Mouse (Mus musculus): ENCODE data around the gene Rtl6. TPM values are rescaled to one million over a fixed set of nuclear protein-coding genes. Genes with fewer than 3 reads are reported as not detected.

The Rtl6 gene
- total and polyA plus RNA-seq, 3 experiments: not detected

GRCm38 (mm10) chr15:84535953-84536352 lies 21.7 kb downstream of the Rtl6 start:
- H3K4me3 ChIP-seq (ENCODE audit: control insufficient read depth in 1 of 2, insufficient read depth in 1 of 2, low read depth in 2 of 2, low read length in 2 of 2): no peak overlapping the region
- peak; percentile 35 for DNase-seq (ENCODE audit: low read depth, low spot score)
- peak; percentile 69 for TF ChIP-seq RAD21 (IDR thresholded peaks at IDR 0.05; ENCODE audit: low read depth, low read length)
- TF ChIP-seq ZC3H11A (IDR thresholded peaks at IDR 0.05; ENCODE audit: low read depth, low read length): peak; percentile 37
- TF ChIP-seq SMC3 (IDR thresholded peaks at IDR 0.05; ENCODE audit: low read depth, low read length): peak; percentile 60
- TF ChIP-seq CTCF (IDR thresholded peaks at IDR 0.05 in 2 of 3, conservative IDR thresholded peaks at IDR 0.05 in 1 of 3; ENCODE audit: control insufficient read depth in 1 of 3, insufficient read depth in 1 of 3, low read depth in 2 of 3, low read length in 3 of 3, poor library complexity in 1 of 3, severe bottlenecking in 1 of 3): peak; percentile 52 to 60 (median 57)
- no peak for TF ChIP-seq E2F4 (IDR thresholded peaks at IDR 0.05; ENCODE audit: borderline replicate concordance, low read depth, low read length)
- no peak for TF ChIP-seq KAT2A (conservative IDR thresholded peaks at IDR 0.05; ENCODE audit: low read depth, low read length)
- TF ChIP-seq MAZ (IDR thresholded peaks at IDR 0.05; ENCODE audit: low read depth, low read length): no peak
- no peak for TF ChIP-seq USF2 (IDR thresholded peaks at IDR 0.05; ENCODE audit: borderline replicate concordance in 1 of 2, insufficient read depth in 1 of 2, low read depth in 1 of 2, low read length in 2 of 2)

GRCm38 (mm10) chr15:84532211-84532610 lies 25.4 kb downstream of the Rtl6 start:
- TF ChIP-seq POLR2AphosphoS2 (IDR thresholded peaks at IDR 0.05; ENCODE audit: low read length): no peak
- TF ChIP-seq MXI1 (IDR thresholded peaks at IDR 0.05; ENCODE audit: low read depth, low read length): no peak
- TF ChIP-seq RCOR1 (IDR thresholded peaks at IDR 0.05; ENCODE audit: low read depth, low read length): no peak
- TF ChIP-seq CTCF (IDR thresholded peaks at IDR 0.05 in 2 of 3, conservative IDR thresholded peaks at IDR 0.05 in 1 of 3; ENCODE audit: control insufficient read depth in 1 of 3, insufficient read depth in 1 of 3, low read depth in 2 of 3, low read length in 3 of 3, poor library complexity in 1 of 3, severe bottlenecking in 1 of 3): no peak
- TF ChIP-seq RAD21 (IDR thresholded peaks at IDR 0.05; ENCODE audit: low read depth, low read length): no peak
- TF ChIP-seq SMC3 (IDR thresholded peaks at IDR 0.05; ENCODE audit: low read depth, low read length): no peak
- no peak for TF ChIP-seq GABPA (IDR thresholded peaks at IDR 0.05; ENCODE audit: low read depth, low read length)
- TF ChIP-seq MAFK (IDR thresholded peaks at IDR 0.05; ENCODE audit: borderline replicate concordance, low read depth, low read length): no peak
- TF ChIP-seq HCFC1 (IDR thresholded peaks at IDR 0.05; ENCODE audit: low read depth, low read length): no peak
- TF ChIP-seq TBP (IDR thresholded peaks at IDR 0.05; ENCODE audit: low read depth, low read length): no peak
- TF ChIP-seq NELFE (IDR thresholded peaks at IDR 0.05; ENCODE audit: low read depth, low read length): no peak
- TF ChIP-seq SIN3A (IDR thresholded peaks at IDR 0.05; ENCODE audit: low read length): no peak
- no peak for TF ChIP-seq ETS1 (IDR thresholded peaks at IDR 0.05; ENCODE audit: low read depth, low read length)
- no peak for TF ChIP-seq MEF2A (IDR thresholded peaks at IDR 0.05; ENCODE audit: extremely low read depth, insufficient replicate concordance, low read depth, low read length, poor library complexity, severe bottlenecking)
- no peak for TF ChIP-seq CHD1 (IDR thresholded peaks at IDR 0.05; ENCODE audit: low read depth, low read length)
- H3K4me3 ChIP-seq (ENCODE audit: control insufficient read depth in 1 of 2, insufficient read depth in 1 of 2, low read depth in 2 of 2, low read length in 2 of 2): no peak overlapping the region
- H3K9ac ChIP-seq (ENCODE audit: control insufficient read depth, low read depth, low read length, poor library complexity, severe bottlenecking): no peak overlapping the region
- no peaks in the 10 kb centered on the region for H3K79me2 ChIP-seq (ENCODE audit: control insufficient read depth, insufficient read depth, low read length, poor library complexity)
- DNase-seq (ENCODE audit: low read depth, low spot score): no peak
- no peaks in the 10 kb centered on the region for H3K36me3 ChIP-seq (ENCODE audit: control insufficient read depth in 1 of 2, insufficient read depth in 2 of 2, low read length in 2 of 2)
- H3K4me1 ChIP-seq (ENCODE audit: control insufficient read depth in 1 of 2, insufficient read depth in 2 of 2, low read length in 2 of 2): no peaks in the 10 kb centered on the region
- H3K27ac ChIP-seq (ENCODE audit: control insufficient read depth, low read depth, low read length): no peak overlapping the region
- H3K27me3 ChIP-seq (ENCODE audit: control insufficient read depth in 1 of 2, insufficient read depth in 2 of 2, low read length in 2 of 2): no peaks in the 10 kb centered on the region
- no peaks in the 10 kb centered on the region; the same call in 1 of the 2 replicates for H3K9me3 ChIP-seq (replicated peaks; ENCODE audit: insufficient read depth, low read length)

More at GRCm38 (mm10) chr15:84535953-84536352, 21.7 kb downstream of the Rtl6 start:
- H3K9ac ChIP-seq (ENCODE audit: control insufficient read depth, low read depth, low read length, poor library complexity, severe bottlenecking): no peak overlapping the region
- no peaks in the 10 kb centered on the region for H3K9me3 ChIP-seq (replicated peaks; ENCODE audit: insufficient read depth, low read length)
- no peak overlapping the region for H3K27ac ChIP-seq (ENCODE audit: control insufficient read depth, low read depth, low read length)
- no peaks in the 10 kb centered on the region for H3K27me3 ChIP-seq (ENCODE audit: control insufficient read depth in 1 of 2, insufficient read depth in 2 of 2, low read length in 2 of 2)
- no peaks in the 10 kb centered on the region for H3K36me3 ChIP-seq (ENCODE audit: control insufficient read depth in 1 of 2, insufficient read depth in 2 of 2, low read length in 2 of 2)
- H3K79me2 ChIP-seq (ENCODE audit: control insufficient read depth, insufficient read depth, low read length, poor library complexity): no peaks in the 10 kb centered on the region
- H3K4me1 ChIP-seq (ENCODE audit: control insufficient read depth in 1 of 2, insufficient read depth in 2 of 2, low read length in 2 of 2): no peaks in the 10 kb centered on the region
